Mouse (Mus musculus) forebrain, embryonic 13.5 days (tissue): ENCODE results near the gene Plscr1. TPM values are rescaled to one million over a fixed set of nuclear protein-coding genes. Genes with fewer than 3 reads are reported as not detected.

Source experiments
- ATAC-seq: fragments of 200-750 bp; cut with Nextera tagmentation; 2 replicates; pipeline ENCODE4 v1.8.0; 2017
- H3K27ac ChIP-seq: fragments of 300-500 bp; sonication (generic); 2 replicates; pipeline ENCODE4 v1.5.1; 2015; ENCODE audit warnings: inconsistent platforms, mild to moderate bottlenecking, moderate library complexity
- H3K27me3 ChIP-seq: fragments of 300-500 bp; sonication (generic); 2 replicates; pipeline ENCODE4 v1.6.1; 2015; ENCODE audit warnings: mild to moderate bottlenecking, inconsistent platforms
- H3K36me3 ChIP-seq: fragments of 300-500 bp; sonication (generic); 2 replicates; pipeline ENCODE4 v1.6.1; 2015; ENCODE audit warnings: mild to moderate bottlenecking, inconsistent platforms; ENCODE audit not compliant: poor library complexity, severe bottlenecking
- H3K4me1 ChIP-seq: fragments of 300-500 bp; sonication (generic); 2 replicates; pipeline ENCODE4 v1.6.1; 2015; ENCODE audit warnings: inconsistent platforms
- H3K4me2 ChIP-seq: fragments of 300-500 bp; sonication (generic); 2 replicates; pipeline ENCODE4 v1.6.1; 2015; ENCODE audit warnings: inconsistent platforms, mild to moderate bottlenecking, moderate library complexity
- H3K4me3 ChIP-seq: fragments of 300-500 bp; sonication (generic); 2 replicates; pipeline ENCODE4 v1.5.1; 2015; ENCODE audit warnings: mild to moderate bottlenecking, inconsistent platforms
- H3K9ac ChIP-seq: fragments of 300-500 bp; sonication (generic); 2 replicates; pipeline ENCODE4 v1.6.1; 2015; ENCODE audit warnings: mild to moderate bottlenecking, inconsistent platforms
- H3K9me3 ChIP-seq: fragments of 300-500 bp; sonication (generic); replicated peaks from 2 replicates; pipeline ENCODE4 v1.6.1; 2016; ENCODE audit warnings: inconsistent platforms
- WGBS: fragments of 180-500 bp; shearing (Covaris S2); methylation state at CpG from one replicate; pipeline ENCODE4 v1.1.7; 2015; 5-methylcytosine and 5-hydroxymethylcytosine counted together
- polyA plus RNA-seq: library from polyadenylated mRNA; unstranded; fragments of >200 nt; fragmentation: Nextera tagmentation; extraction: Ambion mirVana; gene quantifications from 2 replicates; pipeline ENCODE4 v1.2.1, GENCODE M21; 2015

Plscr1 gene
- polyA plus RNA-seq, 1 experiment from 2014 or later, result 12.5 TPM

DNA sequence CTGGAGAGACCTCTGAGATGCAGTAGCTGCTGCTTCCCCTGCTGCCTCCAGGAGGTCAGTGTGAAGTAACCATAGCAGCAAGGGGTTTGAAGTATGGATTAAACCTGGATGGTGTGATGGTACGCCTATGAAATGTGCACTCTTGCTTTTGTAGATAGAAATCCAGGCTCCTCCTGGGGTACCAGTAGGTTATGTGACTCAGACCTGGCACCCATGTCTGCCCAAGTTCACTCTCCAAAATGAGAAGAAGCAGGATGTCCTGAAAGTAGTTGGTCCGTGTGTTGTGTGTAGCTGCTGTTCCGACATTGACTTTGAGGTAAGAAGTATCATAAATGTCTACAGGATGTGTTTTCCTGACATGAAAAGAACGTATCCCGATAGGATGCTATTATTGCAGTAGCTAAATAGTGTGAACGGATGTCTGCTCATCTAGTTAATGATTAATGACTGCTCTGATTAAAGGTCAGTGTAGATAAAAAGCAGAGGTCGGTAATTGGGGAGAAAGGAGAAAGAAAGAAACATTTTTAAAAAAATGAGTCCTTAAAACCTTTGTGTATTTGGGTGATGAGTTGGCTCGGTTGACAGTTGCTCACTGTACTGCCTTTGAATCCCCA, 17.1 kb downstream of the Plscr1 start:
- WGBS, result 89% methylated on average over 8 of the region's 8 CpGs
- no peaks in the 10 kb centered on the region for H3K27me3 ChIP-seq

DNA sequence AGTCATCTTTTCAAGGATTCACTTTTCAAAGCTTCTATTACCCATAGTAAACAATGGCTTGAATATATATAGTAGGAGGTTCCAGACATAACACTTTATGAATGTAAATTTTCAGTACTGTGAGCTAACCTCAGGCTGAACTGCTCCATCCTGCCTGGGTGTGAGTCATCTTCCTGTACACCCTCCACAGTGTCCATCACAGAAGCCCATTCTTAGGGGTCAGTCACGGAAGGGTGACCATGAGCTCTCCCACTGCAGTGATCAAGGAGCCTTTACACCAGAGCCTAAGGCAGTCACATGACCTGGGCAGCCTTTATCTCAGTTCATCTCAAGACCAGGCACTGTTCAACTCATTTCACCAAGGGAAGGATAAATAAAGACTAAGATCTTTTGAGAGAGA, 18.2 kb downstream of the Plscr1 start:
- Histone ChIP-seq H3K9ac (no peak overlapping the region), H3K27ac (no peak overlapping the region), H3K4me2 (no peak overlapping the region), H3K36me3 (peaks cover 17% of the 10 kb centered on the region), H3K4me3 (no peak overlapping the region), H3K27me3 (no peaks in the 10 kb centered on the region), H3K4me1 (no peaks in the 10 kb centered on the region), H3K9me3 (no peaks in the 10 kb centered on the region)
- ATAC-seq, result no peak
- WGBS, result 81% methylated on average over 1 of the region's 1 CpGs

More for the DNA sequence above, 17.1 kb downstream of the Plscr1 start:
- no peak overlapping the region for H3K27ac ChIP-seq
- H3K9me3 ChIP-seq, result no peaks in the 10 kb centered on the region
- no peak overlapping the region for H3K4me3 ChIP-seq
- peaks cover 17% of the 10 kb centered on the region for H3K36me3 ChIP-seq
- H3K4me1 ChIP-seq, result no peaks in the 10 kb centered on the region
- H3K9ac ChIP-seq, result no peak overlapping the region
- H3K4me2 ChIP-seq, result no peak overlapping the region
- ATAC-seq, result no peak

DNA sequence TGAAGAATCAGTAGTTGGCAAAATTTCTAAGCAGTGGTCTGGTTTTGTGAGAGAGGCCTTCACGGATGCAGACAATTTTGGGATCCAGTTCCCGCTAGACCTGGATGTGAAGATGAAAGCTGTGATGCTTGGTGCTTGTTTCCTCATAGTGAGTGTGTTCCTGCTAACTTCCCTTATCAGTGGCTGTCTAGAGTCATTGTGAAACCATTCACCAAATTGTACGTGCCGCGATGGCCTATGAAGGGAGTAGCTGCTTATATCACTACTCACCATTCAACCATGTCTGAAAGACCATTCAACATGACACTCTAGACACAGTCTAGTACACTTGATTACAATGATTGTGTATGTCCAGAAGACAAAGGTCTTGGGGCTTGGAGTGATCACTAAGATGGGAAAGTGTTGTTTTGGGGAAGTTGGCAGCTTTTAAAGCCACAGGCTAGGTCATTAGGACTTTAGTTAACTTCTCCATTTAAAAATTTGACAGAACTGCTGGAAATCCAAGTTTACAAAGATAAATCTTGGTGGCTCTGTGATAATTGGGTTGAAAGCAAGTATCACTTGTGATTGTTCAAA, 20.4 kb downstream of the Plscr1 start:
- Histone ChIP-seq H3K9ac (no peak overlapping the region), H3K36me3 (peaks cover 17% of the 10 kb centered on the region), H3K27me3 (no peaks in the 10 kb centered on the region), H3K4me1 (no peaks in the 10 kb centered on the region), H3K4me2 (no peak overlapping the region), H3K27ac (no peak overlapping the region), H3K4me3 (no peak overlapping the region), H3K9me3 (no peaks in the 10 kb centered on the region)
- WGBS, result 98% methylated on average over 5 of the region's 5 CpGs
- no peak for ATAC-seq

- Histone ChIP-seq H3K27me3 (no peaks in the 10 kb centered on the region), H3K4me1 (no peaks in the 10 kb centered on the region), H3K27ac (no peak overlapping the region), H3K4me2 (no peak overlapping the region), H3K9ac (no peak overlapping the region), H3K36me3 (peaks cover 16% of the 10 kb centered on the region), H3K9me3 (no peaks in the 10 kb centered on the region), H3K4me3 (no peak overlapping the region)
- 50% methylated on average over 4 of the region's 4 CpGs for WGBS
- ATAC-seq, result no peak
Observed at GRCm38 (mm10) chr9:92270927-92271326, 21.4 kb downstream of the Plscr1 start.

DNA sequence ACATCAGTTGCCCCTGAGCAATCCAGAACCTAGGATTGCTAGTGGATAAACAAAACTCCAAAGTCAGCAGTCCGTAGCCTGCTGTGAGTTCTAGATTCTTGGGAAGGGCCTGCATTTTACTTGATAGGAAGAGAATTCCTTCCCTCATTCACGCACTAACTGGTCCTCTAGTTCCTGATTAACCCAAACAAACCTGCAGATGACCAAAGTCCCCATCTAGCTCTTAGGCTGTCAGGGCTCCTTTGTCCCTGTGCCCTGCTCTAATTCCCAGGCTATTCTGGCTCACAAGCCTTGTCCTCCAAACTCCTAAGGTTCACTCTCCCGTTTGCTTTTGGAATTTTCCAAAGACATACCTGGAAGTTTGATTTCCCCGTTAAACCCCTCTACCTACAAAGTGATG, 23.1 kb downstream of the Plscr1 start:
- no peak overlapping the region for H3K9ac ChIP-seq

GRCm38 (mm10) chr9:92273271-92273670, 23.7 kb downstream of the Plscr1 start:
- 94% methylated on average over 2 of the region's 2 CpGs for WGBS
- Histone ChIP-seq H3K4me3 (no peak overlapping the region), H3K9ac (no peak overlapping the region), H3K4me2 (no peak overlapping the region), H3K4me1 (no peaks in the 10 kb centered on the region), H3K9me3 (no peaks in the 10 kb centered on the region), H3K27ac (no peak overlapping the region), H3K36me3 (peaks cover 7% of the 10 kb centered on the region), H3K27me3 (no peaks in the 10 kb centered on the region)
- ATAC-seq, result no peak

More for the DNA sequence above, 23.1 kb downstream of the Plscr1 start:
- Histone ChIP-seq H3K4me3 (no peak overlapping the region), H3K27ac (no peak overlapping the region), H3K4me1 (no peaks in the 10 kb centered on the region), H3K4me2 (no peak overlapping the region), H3K9me3 (no peaks in the 10 kb centered on the region), H3K36me3 (peaks cover 7% of the 10 kb centered on the region), H3K27me3 (no peaks in the 10 kb centered on the region)
- 92% methylated on average over 4 of the region's 4 CpGs for WGBS
- ATAC-seq, result no peak

DNA sequence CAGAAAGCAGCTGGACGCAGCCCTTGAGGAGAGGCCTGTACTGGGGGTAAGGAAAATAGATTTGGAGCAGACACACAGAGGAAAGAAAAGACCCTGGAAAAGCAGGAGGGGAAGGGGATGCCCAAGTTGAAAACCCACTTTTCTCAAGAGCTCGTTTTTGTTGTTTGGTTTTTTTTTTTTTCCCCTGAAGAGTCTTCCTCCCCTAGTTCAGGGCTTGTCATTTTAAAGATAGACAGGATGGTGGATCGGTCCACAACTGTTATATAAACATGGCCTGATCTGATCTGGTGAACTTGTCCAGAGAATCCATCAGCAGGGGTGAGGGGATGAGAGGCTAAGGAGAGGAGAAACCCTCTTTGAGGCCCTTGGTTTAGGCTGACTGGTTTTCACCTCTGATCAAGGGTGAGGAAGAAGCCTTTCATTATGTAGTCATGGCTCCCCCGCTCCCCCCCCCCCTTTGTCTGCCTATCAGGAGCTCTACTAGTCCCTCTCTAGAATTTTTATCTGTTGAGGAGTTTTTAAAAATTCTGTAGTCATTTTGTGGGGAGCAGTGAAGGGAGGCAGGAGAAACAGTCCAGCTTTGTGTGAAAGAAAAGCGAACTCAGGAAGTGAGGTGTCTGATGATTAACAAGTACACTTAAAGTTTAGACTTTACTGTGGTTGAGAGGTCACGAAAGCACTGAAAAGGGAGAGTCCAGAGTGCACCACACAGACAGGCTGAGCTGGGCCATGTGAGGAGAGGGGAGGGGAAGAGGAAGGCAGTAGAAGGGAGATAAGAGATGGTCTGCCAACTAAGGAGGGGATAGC, 24.6 kb downstream of the Plscr1 start:
- H3K27me3 ChIP-seq, result no peaks in the 10 kb centered on the region
- H3K36me3 ChIP-seq, result peaks cover 7% of the 10 kb centered on the region
- ATAC-seq, result no peak
- no peak overlapping the region for H3K4me2 ChIP-seq
- no peak overlapping the region for H3K9ac ChIP-seq
- H3K27ac ChIP-seq, result no peak overlapping the region
- no peaks in the 10 kb centered on the region for H3K4me1 ChIP-seq
- 87% methylated on average over 6 of the region's 6 CpGs for whole genome bisulfite sequencing
- H3K4me3 ChIP-seq, result no peak overlapping the region
- no peaks in the 10 kb centered on the region for H3K9me3 ChIP-seq

DNA sequence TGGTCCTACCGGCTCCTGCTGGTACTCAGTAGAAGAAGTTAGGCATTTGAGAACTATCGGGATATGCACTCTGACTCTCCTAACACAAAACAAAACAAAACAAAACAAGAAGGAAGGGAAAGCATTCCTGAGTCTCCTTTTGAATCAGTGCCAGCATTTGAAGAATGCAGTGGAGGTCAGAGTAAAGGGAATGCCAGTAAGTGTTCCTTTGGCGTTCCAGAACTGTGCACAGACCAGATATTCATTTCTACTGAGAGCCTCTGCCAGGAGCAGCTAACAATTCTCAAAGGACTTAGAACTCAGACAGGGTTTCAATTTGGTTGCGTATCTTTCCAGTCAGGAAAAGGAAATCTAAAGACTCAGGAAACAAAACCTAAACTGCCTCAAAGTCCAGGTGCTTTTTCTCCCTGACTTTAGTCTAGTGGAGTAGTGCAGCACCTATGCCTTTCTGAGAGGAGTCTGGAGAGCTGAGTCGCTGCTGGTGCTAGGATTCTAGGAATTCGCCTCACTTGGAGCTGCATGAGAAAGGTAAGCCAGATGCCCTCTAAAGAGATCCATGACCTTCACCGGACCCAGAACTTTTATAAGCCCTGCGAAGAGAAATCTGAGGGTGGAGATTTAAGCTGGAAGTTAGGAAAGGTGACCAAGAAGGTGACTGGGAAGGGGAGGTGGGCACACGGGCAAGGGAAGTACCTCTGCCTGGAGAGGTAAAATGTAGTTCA, 26.1 kb downstream of the Plscr1 start, which contains the start of gene Plscr2:
Gene Plscr2, plus strand, starts transcription at position 117 of the 722 bp plus-strand sequence.
- no peaks in the 10 kb centered on the region for H3K4me1 ChIP-seq
- H3K9ac ChIP-seq, result no peak within 1 kb of the TSS
- no peak within 1 kb of the TSS for H3K27ac ChIP-seq
- no peaks in the 10 kb centered on the region for H3K9me3 ChIP-seq
- 75% methylated on average over 9 of the region's 9 CpGs for WGBS
- ATAC-seq, result no peak
- no peak within 1 kb of the TSS for H3K4me3 ChIP-seq
- no peak within 1 kb of the TSS for H3K4me2 ChIP-seq
- peaks cover 4% of the 10 kb centered on the region for H3K36me3 ChIP-seq
- H3K27me3 ChIP-seq, result no peaks in the 10 kb centered on the region

DNA sequence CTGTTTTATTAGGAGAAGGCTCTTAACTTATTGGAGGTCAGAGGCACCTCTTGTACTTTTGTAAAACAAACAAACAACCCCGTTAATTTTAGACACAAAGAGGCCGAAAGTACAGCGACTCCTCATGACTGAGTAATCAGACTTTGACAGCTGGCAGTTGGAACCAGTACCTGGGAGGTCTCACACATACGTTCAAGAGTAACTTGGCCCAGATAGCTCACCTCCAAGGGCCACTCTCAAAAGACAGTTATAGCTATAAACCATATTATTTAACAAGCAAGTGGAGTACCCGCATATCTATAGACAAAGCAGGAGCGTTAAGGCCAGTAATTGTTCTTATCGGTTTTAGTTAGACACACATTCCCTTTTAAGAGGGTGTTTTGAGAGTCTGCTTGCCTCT, 26.8 kb downstream of the Plscr1 start:
- ATAC-seq, result no peak
- no peaks in the 10 kb centered on the region for H3K4me1 ChIP-seq
- no peaks in the 10 kb centered on the region for H3K36me3 ChIP-seq
- H3K27ac ChIP-seq, result no peak overlapping the region
- H3K4me2 ChIP-seq, result no peak overlapping the region
- no peaks in the 10 kb centered on the region for H3K9me3 ChIP-seq
- H3K27me3 ChIP-seq, result no peaks in the 10 kb centered on the region
- H3K4me3 ChIP-seq, result no peak overlapping the region
- WGBS, result 78% methylated on average over 7 of the region's 7 CpGs
- H3K9ac ChIP-seq, result no peak overlapping the region

DNA sequence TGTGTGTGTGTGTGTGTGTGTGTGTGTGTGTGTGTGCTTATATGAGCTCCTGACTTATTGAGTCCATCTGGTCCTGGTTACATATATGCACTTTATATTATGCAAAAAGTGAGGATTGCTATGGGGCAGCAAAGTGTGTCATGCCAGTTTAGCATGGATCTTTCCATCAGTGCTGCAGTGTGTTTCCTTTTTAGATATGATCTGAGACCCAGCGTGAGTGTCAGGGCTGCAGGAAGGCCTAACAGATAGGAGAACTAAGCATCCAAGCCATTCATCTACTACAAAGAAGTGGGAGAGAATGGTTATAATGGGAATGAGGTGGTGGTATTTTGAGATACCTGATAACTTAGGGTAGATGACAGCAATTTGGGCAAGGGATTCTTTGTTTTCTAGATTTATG, 30.5 kb downstream of the Plscr1 start:
- Histone ChIP-seq H3K9me3 (no peaks in the 10 kb centered on the region), H3K9ac (no peak overlapping the region), H3K36me3 (no peaks in the 10 kb centered on the region), H3K27me3 (no peaks in the 10 kb centered on the region), H3K27ac (no peak overlapping the region), H3K4me3 (no peak overlapping the region), H3K4me1 (no peaks in the 10 kb centered on the region), H3K4me2 (no peak overlapping the region)
- 79% methylated on average over 1 of the region's 1 CpGs for whole genome bisulfite sequencing
- no peak for ATAC-seq

- ATAC-seq, result no peak
- Histone ChIP-seq H3K27me3 (no peaks in the 10 kb centered on the region), H3K9me3 (no peaks in the 10 kb centered on the region), H3K4me3 (no peak overlapping the region), H3K27ac (no peak overlapping the region), H3K9ac (no peak overlapping the region), H3K4me2 (no peak overlapping the region), H3K36me3 (no peaks in the 10 kb centered on the region), H3K4me1 (no peaks in the 10 kb centered on the region)
- WGBS, result 48% methylated on average over 7 of the region's 7 CpGs
Observed at GRCm38 (mm10) chr9:92282563-92283171, 33.1 kb downstream of the Plscr1 start.

DNA sequence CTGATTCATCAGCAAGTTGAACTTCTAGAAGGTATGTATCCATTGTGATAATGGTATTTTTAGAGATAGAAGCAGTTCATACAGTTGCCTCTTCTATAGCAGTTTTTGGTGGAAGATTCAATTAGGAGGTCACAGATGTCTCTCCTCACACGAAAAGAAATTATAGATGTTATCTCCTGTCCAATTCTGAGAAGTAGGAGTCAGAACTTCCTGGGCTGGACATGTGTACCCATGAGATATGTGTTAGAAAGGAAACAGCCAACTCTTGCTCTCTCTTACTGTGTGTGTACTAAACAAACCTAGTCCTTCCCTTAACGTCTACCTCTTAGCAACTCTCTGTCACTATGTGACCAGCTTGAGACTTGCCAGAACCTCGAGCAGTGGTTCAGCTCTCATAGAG, 40.1 kb downstream of the Plscr1 start:
- H3K4me2 ChIP-seq, result no peak overlapping the region
- no peak overlapping the region for H3K27ac ChIP-seq
- no peak overlapping the region for H3K9ac ChIP-seq
- no peak overlapping the region for H3K4me3 ChIP-seq
- H3K27me3 ChIP-seq, result no peaks in the 10 kb centered on the region
- ATAC-seq, result no peak
- no peaks in the 10 kb centered on the region for H3K36me3 ChIP-seq
- H3K9me3 ChIP-seq, result no peaks in the 10 kb centered on the region
- no peaks in the 10 kb centered on the region for H3K4me1 ChIP-seq
- 92% methylated on average over 3 of the region's 3 CpGs for WGBS
